Mouse (Mus musculus) adrenal gland, adult 8-10 months (tissue): ENCODE data around the gene Map3k1. TPM values are rescaled to one million over a fixed set of nuclear protein-coding genes. Genes with fewer than 3 reads are reported as not detected.
"Not testable (repeated sequence)": the region's sequence is repeated elsewhere in the genome, so short reads cannot be mapped to it uniquely, and the experiment has no call there.

Experiments used
- DNase-seq: peaks from one replicate; pipeline ENCODE4 v3.0.0; 2022
- total RNA-seq, 4 experiments: library from RNA; stranded (reverse); gene quantifications; 2 replicates each; pipeline ENCODE4 v1.2.4; 2022

The Map3k1 gene
- total RNA-seq, 4 experiments from 2014 or later: 41.6 to 114 (median 77.4) TPM

DNA sequence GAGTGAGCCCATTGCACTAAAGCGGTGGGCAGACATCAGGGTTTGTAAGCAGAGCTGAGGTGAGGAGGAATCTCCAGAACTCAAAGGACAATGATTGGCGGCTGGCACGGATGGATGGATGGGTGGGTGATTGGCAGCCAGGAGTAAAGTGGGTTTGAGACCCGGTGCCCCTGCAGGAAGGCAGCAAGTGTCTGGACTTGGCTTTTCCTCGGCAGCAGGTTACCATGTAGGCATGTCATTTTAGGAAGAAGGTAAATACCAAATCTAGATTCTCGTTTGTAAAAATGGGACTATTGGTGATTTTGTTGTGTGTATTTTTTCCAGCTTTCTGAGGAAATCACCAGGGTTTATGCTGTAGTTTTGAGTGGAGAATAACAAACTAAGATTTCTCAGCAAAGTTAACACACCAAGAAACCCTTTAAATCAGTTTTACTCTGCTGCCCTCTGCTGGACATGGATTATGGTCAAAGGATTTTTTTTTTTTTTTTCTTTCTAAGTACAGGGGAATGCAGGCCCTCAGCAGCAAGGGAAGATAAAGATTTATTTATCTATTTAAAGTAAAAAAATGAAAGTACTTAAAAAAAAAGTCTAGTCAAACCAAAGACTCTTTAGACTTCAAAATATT, 66.7 kb downstream of the Map3k1 start:
- DNase-seq: no peak

DNA sequence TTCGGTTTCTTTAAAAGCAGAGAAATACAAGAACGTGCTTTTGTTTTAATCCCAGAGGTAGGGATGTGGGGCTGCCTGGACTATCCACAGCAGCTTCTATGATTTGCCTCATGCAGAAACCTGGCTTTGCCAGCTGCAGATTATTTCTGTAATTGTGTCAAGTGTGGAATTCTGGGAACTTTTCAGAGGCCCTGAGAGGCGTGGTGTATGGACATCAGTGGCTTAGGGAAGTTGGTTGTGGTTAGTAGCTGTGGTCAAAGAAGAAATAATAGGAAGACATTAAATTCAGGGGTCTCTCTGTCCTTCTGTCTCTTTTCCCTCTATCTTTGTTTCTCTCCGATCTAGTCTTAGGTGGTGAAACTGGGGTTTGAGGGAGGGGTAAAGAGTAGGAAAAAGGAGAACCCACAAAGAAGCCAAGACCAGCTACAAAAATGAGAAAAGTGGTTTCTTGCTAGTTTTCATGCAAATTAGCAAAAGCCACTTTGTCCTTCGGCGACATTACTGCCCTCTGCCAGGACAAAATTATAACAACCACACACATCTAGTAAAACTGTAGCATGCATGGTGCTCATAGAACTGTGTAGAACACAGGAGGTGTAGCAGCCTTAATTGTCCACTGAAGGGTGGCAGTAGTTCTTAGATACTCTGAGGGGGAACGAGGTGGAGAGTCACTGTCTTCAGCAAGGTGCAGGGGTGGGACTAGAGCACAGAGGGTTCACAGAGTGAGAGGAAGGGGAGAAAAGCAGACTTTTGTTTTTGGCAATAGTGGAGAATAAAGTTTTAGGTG, 67.4 kb downstream of the Map3k1 start:
- DNase-seq: no peak

DNA sequence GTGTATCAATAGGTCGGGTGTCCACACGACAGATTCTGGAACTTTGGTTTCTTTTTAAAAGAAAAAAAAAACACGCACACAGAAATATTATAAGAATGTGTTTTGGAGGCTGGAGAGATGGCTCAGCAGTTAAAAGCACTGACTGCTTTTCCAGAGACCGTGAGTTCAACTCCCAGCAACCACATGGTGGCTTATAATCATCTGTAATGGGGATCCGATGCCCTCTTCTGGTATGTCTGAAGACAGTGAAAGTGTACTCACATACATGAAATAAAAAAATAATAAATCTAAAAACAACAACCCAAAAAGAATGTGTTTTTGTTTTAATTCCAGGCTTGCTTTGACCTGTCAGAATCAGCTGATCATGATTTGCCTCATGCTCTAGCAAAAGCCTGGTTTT, 81.9 kb downstream of the Map3k1 start:
- DNase-seq: no peak

DNA sequence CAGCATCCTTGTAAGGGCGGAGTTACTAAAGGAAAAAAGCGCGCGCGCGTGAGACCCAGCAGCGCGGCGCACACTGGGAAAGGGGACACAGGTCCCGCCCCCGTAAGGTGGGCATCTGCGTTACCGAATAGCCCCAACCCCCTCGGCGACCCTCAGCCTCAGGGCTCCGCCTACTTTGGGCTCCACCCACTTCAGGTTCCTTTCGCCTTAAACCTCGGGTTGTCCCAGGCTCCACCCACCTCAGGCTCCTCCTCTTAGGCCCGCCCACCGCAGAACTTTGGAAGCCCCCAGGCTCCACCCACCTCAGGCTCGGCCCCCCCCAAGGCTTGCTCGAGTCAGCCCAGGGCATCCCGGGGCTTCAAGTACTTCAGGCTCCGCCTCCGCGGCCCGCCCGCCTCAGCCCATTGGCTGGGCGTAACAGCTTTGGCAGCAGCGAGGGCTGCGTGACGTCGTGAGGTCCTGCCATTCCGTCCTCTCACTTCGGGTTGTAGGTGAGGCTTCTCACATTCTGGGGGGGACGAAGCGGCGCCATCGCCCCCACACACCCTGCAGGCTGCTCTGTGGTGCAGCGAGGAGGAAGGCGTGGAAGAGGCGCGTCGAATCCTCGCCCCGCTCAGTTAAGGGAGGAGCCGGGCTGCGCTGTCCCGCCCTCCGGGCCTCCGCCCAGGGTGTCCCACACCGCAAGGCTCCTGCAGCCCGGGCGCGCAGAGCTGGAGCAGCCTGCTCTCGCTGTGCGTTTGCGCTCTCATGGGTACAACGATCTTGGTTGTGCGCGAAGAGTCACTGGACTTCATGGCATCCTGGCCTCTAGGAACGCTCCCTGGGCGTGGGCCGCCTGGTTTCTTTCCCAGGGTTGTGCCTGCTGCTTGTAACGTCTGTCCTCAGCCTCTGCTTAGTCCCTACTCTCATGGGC, 83.4 kb downstream of the Map3k1 start:
- DNase-seq: peak; percentile 98

DNA sequence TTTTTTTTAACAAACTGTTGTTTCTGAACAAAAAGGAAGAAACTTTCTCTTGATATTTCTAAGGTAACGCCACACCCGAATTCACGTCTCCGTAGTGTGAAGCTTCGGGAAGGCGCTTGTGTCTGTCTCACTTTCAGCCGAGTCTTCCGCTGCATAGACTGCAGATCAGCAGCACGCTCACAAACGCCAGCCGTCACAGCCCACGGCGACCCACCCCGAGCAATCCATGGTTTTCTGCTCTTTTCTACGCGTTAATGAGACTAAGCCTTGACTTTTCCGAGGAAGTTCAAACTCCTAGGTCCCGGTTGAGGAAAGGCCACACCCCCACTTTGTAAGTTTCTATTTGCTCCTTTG, 84.0 kb downstream of the Map3k1 start:
- DNase-seq: no peak

DNA sequence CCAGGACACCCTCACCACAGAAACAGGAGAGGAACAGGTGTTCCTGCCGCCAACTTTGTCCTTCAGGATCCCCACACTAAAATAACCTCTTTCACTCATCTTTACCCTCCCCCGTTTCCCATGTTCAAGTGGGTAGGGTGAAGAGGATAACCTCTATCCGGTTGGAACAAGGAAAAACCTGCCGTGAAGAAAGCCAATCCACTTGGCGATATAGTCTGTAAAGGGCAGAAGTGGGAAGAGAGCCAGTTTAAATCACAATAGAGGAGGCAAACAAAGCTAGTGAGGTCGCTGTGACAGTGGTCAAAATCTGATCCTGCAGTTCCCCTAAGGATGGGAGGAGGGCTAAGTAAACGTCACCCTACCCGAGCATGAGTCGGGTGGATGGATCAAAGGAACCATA, 89.1 kb downstream of the Map3k1 start:
- DNase-seq: no peak

DNA sequence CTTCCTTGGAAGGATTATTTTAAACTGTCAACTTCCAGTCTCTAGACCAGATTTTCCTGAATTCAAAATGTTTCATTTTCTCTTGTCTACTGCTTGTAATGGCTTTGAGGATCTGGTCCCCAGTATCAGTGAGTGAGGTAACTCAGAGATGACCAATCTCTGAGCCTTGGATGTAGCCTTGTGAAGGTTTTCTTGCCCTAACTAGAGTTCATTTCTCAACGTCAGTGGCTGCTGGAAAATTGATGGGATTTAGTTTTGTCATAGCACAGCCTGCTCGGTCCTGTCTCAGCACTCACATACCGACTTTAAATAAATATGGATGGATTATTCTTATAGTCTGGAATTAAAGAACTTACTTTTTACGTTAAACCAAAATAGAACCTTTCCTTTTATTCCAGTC, 98.3 kb downstream of the Map3k1 start:
- DNase-seq: peak; percentile 34

DNA sequence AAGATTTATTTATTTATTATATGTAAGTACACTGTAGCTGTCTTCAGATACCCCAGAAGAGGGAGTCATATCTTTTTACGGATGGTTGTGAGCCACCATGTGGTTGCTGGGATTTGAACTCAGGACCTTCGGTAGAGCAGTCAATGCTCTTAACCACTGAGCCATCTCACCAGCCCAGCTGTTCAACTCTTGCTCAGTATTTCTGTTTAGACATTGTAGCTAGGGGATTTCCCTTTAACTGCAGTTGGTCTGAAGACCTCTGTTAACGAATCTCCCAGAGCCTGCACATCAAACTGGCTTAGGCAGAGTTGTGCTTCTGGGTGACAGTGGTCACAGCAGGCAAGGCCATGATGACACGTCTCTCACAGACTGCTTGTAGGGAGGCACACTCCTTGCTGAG, 104.8 kb downstream of the Map3k1 start:
- DNase-seq: not testable (repeated sequence)

DNA sequence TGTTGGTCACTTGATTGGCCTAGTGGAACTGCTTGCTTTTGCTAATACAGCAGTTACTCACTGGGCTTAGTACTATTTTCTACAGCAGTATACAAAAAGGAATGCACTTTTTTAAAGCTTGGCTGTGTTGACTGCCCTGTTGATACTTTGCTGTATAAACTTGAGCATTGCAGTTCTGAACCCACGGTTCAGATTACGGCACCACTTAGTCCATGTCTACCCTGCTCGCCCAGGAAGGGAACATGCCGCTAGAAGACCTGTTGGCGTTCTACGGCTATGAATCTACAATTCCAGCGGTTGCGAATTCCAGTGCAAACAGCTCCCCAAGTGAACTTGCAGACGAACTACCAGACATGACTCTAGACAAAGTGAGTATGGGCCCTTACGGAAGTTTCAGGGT, 105.4 kb downstream of the Map3k1 start:
- no peak for DNase-seq

Other genes with a start within 250 kb of the Map3k1 start
- gene Gm10198, start 216.2 kb downstream of the Map3k1 start, total RNA-seq: not detected
- 10 to 100 TPM; 35.1 to 49.7 (median 40.7) TPM for gene Mier3, start 128.0 kb downstream of the Map3k1 start, total RNA-seq